Mouse (Mus musculus) lung, embryonic 14.5 days (tissue): ENCODE results near the gene Tead3. TPM values are rescaled to one million over a fixed set of nuclear protein-coding genes. Genes with fewer than 3 reads are reported as not detected.
"Not testable (repeated sequence)": the region's sequence is repeated elsewhere in the genome, so short reads cannot be mapped to it uniquely, and the experiment has no call there.

Experiments
- ATAC-seq: fragments of 200-750 bp; cut with Nextera tagmentation; 2 replicates; pipeline ENCODE4 v1.8.0; 2017; ENCODE audit warnings: mild to moderate bottlenecking, moderate TSS enrichment, moderate library complexity; ENCODE audit not compliant: insufficient read depth
- DNase-seq: peaks from one replicate; pipeline ENCODE4 v3.0.0-alpha.2; 2015
- H3K27ac ChIP-seq: fragments of 300-500 bp; sonication (generic); 2 replicates; pipeline ENCODE4 v1.5.1; 2014; ENCODE audit warnings: low read depth, mild to moderate bottlenecking, moderate library complexity
- H3K27me3 ChIP-seq: fragments of 300-500 bp; sonication (generic); 2 replicates; pipeline ENCODE4 v1.6.1; 2014; ENCODE audit warnings: low read length, control low read depth; ENCODE audit not compliant: insufficient read depth
- H3K36me3 ChIP-seq: fragments of 300-500 bp; sonication (generic); 2 replicates; pipeline ENCODE4 v1.6.1; 2014; ENCODE audit warnings: control low read depth; ENCODE audit not compliant: insufficient read depth
- H3K4me1 ChIP-seq: fragments of 300-500 bp; sonication (generic); 2 replicates; pipeline ENCODE4 v1.6.1; 2014; ENCODE audit warnings: antibody characterized with exemption, control low read depth; ENCODE audit not compliant: insufficient read depth
- H3K4me2 ChIP-seq: fragments of 300-500 bp; sonication (generic); 2 replicates; pipeline ENCODE4 v1.6.1; 2014; ENCODE audit warnings: mild to moderate bottlenecking
- H3K4me3 ChIP-seq: fragments of 300-500 bp; sonication (generic); 2 replicates; pipeline ENCODE4 v1.5.1; 2014; ENCODE audit warnings: low read depth, low read length
- H3K9ac ChIP-seq: fragments of 300-500 bp; sonication (generic); 2 replicates; pipeline ENCODE4 v1.6.1; 2014
- H3K9me3 ChIP-seq: fragments of 300-500 bp; sonication (generic); 2 replicates; pipeline ENCODE4 v1.6.1; 2016; ENCODE audit warnings: low read depth, low read length, control low read depth
- CTCF ChIP-seq: IDR thresholded peaks from 2 replicates; pipeline ENCODE4 v1.5.1; 2016; ENCODE audit warnings: antibody characterized with exemption, low read depth
- WGBS: fragments of 180-500 bp; shearing (Covaris S2); extraction: QIAGEN DNeasy Blood & Tissue Kit; methylation state at CpG from one replicate; pipeline ENCODE4 v1.1.7; 2014; 5-methylcytosine and 5-hydroxymethylcytosine counted together
- polyA plus RNA-seq: library from polyadenylated mRNA; unstranded; fragments of >200 nt; fragmentation: Nextera tagmentation; extraction: Ambion mirVana; gene quantifications from 2 replicates; pipeline ENCODE4 v1.2.1, GENCODE M21; 2014

The Tead3 gene
- polyA plus RNA-seq, 1 experiment from 2014 or later = 11.2 TPM

DNA sequence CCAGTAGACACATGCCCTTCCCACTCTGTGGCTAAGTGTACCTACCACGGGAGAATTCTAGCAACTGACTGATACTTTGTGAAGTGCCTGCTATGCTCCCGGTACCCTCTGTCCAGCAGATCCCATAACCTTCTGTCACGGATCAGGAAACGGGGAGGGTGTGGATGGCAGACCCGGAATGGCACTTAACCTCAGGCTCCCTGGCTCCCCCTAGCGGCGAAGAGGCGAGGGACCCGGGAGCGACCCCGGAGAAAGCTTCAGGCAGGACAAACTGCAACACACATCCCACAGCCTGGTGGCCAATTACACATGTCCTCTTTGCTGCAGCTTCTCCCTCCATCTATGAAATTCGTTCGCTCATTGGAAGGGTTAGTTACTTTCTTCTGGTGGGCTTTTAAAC lies 17.8 kb upstream of the Tead3 start:
- Histone ChIP-seq H3K4me2 (no peak overlapping the region), H3K9me3 (no peaks in the 10 kb centered on the region), H3K9ac (no peak overlapping the region), H3K36me3 (no peaks in the 10 kb centered on the region), H3K4me3 (no peak overlapping the region), H3K4me1 (peaks cover 1% of the 10 kb centered on the region), H3K27me3 (peaks cover 24% of the 10 kb centered on the region), H3K27ac (no peak overlapping the region)
- 3% methylated on average over 13 of the region's 13 CpGs for WGBS
- TF ChIP-seq CTCF = peak; percentile 95
- peak; percentile 44 for ATAC-seq
- DNase-seq = peak; percentile 86

DNA sequence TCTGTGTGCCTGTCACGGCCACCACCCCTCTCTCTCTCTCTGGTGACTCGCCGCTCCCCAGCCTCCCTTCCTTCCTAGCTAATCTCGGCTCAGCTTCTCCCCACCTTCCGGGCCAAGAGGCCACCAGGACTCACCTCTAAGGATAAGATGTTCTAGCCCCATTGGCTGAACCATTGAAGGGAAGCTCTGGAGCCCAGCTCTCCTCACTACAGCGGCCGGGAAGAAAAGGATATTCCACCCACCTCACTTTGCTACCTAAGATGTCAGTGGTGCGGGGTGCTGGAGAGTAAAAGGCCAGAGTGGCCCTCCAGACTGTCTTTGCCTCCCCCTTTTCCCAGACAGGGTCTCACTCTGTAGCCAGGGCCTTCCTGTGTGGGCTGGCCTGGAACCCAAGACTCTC lies 14.5 kb upstream of the Tead3 start, which contains the start of gene Tulp1:
Gene Tulp1 (minus strand): TSS at position 101 of the 400 bp plus-strand sequence.
- Histone ChIP-seq H3K27me3 (peaks cover 39% of the 10 kb centered on the region), H3K4me1 (peaks cover 8% of the 10 kb centered on the region), H3K9ac (peak within 1 kb of the TSS; percentile 23; the same call in 1 of the 2 replicates), H3K27ac (no peak within 1 kb of the TSS), H3K9me3 (no peaks in the 10 kb centered on the region), H3K4me3 (peak within 1 kb of the TSS; percentile 29), H3K36me3 (no peaks in the 10 kb centered on the region), H3K4me2 (peak within 1 kb of the TSS; percentile 61)
- DNase-seq (no peak), ATAC-seq (no peak)
- no peak for TF ChIP-seq CTCF
- 30% methylated on average over 8 of the region's 8 CpGs for WGBS

DNA sequence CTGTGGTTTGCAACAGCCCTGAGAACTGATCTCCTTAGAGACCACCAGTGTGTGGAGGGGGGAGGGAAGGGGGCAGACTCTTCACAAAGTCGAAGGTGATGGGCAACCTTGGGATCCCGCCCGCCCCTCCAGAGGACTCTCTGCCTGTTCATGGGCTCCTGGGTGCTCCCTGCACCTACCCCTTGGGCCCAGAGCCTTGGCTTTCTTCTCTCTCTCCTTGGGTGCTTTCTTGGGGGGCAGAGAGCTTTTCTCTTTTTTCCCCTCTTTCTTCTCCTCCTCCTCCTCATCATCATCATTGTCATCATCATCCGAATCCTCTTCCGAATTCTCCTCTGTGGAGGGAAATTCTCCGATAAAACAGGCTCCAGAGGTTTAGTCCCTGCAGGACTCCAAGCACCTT lies 12.9 kb upstream of the Tead3 start:
- ATAC-seq = no peak
- DNase-seq = no peak
- H3K4me1 ChIP-seq = peaks cover 8% of the 10 kb centered on the region
- no peak overlapping the region for H3K9ac ChIP-seq
- H3K4me3 ChIP-seq = 0 out of 2 replicates have a peak overlapping the region, but pooled peaks have one; percentile 29
- 27% methylated on average over 6 of the region's 6 CpGs for WGBS
- no peak for TF ChIP-seq CTCF
- no peak overlapping the region for H3K27ac ChIP-seq
- peak overlapping the region; percentile 61 for H3K4me2 ChIP-seq
- H3K9me3 ChIP-seq = no peaks in the 10 kb centered on the region
- no peaks in the 10 kb centered on the region for H3K36me3 ChIP-seq
- peaks cover 42% of the 10 kb centered on the region for H3K27me3 ChIP-seq

DNA sequence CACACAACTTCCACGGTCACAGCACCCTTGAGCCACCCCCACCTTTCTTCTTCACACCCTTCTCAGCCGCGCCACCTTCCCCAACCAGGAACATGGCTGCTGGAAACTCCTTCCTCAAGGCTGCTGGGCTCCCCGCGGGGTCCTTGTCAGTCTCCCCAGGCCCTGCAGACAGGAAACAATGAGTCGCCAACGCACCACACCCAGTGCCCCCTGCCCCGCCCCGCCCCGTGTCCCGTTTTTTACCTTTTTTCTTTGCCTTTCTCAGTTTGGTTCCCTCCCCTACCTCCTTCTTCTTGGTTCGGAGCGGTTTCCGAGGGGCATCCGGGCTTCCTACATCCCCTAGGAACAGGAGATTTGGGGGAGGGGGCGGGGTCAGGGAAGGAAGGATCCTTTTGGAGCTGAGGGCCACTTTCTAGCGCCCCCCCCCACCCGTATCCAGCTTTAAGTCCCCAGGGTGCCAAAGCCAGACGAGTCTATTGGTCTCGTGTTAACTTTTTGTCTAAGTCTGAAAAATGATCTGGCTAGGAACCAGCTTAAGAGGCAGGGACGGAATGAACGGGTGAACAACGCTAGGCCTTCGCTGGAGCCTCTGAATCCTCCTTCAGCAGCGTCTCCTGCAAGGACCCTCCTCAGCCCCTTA lies 12.2 kb upstream of the Tead3 start:
- H3K27ac ChIP-seq = no peak overlapping the region
- no peak for TF ChIP-seq CTCF
- peaks cover 8% of the 10 kb centered on the region for H3K4me1 ChIP-seq
- DNase-seq (peak; percentile 58), ATAC-seq (no peak)
- no peaks in the 10 kb centered on the region for H3K9me3 ChIP-seq
- H3K4me3 ChIP-seq = peak overlapping the region; percentile 27
- peak overlapping the region; percentile 61 for H3K4me2 ChIP-seq
- no peaks in the 10 kb centered on the region for H3K36me3 ChIP-seq
- 3% methylated on average over 25 of the region's 25 CpGs for WGBS
- H3K27me3 ChIP-seq = peaks cover 44% of the 10 kb centered on the region
- H3K9ac ChIP-seq = peak overlapping the region; percentile 38

- Histone ChIP-seq H3K36me3 (no peaks in the 10 kb centered on the region), H3K4me3 (peak overlapping the region; percentile 27), H3K9ac (peak overlapping the region; percentile 38; the same call in 1 of the 2 replicates), H3K4me1 (peaks cover 8% of the 10 kb centered on the region), H3K27me3 (peaks cover 44% of the 10 kb centered on the region), H3K27ac (no peak overlapping the region), H3K4me2 (peak overlapping the region; percentile 61), H3K9me3 (no peaks in the 10 kb centered on the region)
- 39% methylated on average over 11 of the region's 11 CpGs for WGBS
- DNase-seq (no peak), ATAC-seq (no peak)
- no peak for TF ChIP-seq CTCF
Measured at GRCm38 (mm10) chr17:28361921-28362652, 11.5 kb upstream of the Tead3 start.

- H3K27ac ChIP-seq = peak overlapping the region; percentile 40; the same call in 1 of the 2 replicates
- no peak for TF ChIP-seq CTCF
- H3K27me3 ChIP-seq = peaks cover 44% of the 10 kb centered on the region
- no peak for ATAC-seq
- no peak overlapping the region for H3K4me3 ChIP-seq
- WGBS = 64% methylated on average over 9 of the region's 9 CpGs
- no peak for DNase-seq
- H3K9me3 ChIP-seq = no peaks in the 10 kb centered on the region
- H3K9ac ChIP-seq = no peak overlapping the region
- H3K4me1 ChIP-seq = peaks cover 8% of the 10 kb centered on the region
- no peak overlapping the region for H3K4me2 ChIP-seq
- no peaks in the 10 kb centered on the region for H3K36me3 ChIP-seq
Measured at GRCm38 (mm10) chr17:28360531-28361277, 10.1 kb upstream of the Tead3 start.

- DNase-seq, H3K4me1 ChIP-seq, H3K4me3 ChIP-seq, H3K36me3 ChIP-seq, H3K9me3 ChIP-seq, ATAC-seq, H3K4me2 ChIP-seq, H3K9ac ChIP-seq: not testable (repeated sequence)
- Histone ChIP-seq H3K27me3 (peaks cover 26% of the 10 kb centered on the region), H3K27ac (0 out of 2 replicates have a peak overlapping the region, but pooled peaks have one; percentile 46)
- WGBS = 13% methylated on average over 24 of the region's 24 CpGs
Measured at GRCm38 (mm10) chr17:28358576-28359261, 8.1 kb upstream of the Tead3 start.
